7 mouse cellular contexts compared by ENCODE assay signal in genomic region chr2:138277842-138278691, GRCm38 (mm10). TPM values are rescaled to one million over a fixed set of nuclear protein-coding genes. Genes with fewer than 3 reads are reported as not detected.
DNase-seq lines count a peak whose midpoint lies in the region; ATAC-seq and TF ChIP-seq lines count a peak whose summit lies in the region.

No protein-coding gene starts in this region.

- DNase-seq in adrenal gland, postnatal 36 days = peak; percentile 74 to 77
- peak; percentile 64 for DNase-seq in gastrocnemius, postnatal 14 days
- DNase-seq in hindbrain, postnatal 0 days (ENCODE audit: low spot score) = peak; percentile 92
- DNase-seq in left cerebral cortex, adult 8-10 months (ENCODE audit: low spot score in 2 of 2) = peak; percentile 63 to 78
- DNase-seq in lung, postnatal 25 days (ENCODE audit: low spot score) = peak; percentile 86
- peak; percentile 61 to 82 for DNase-seq in right cerebral cortex, postnatal 36 days (ENCODE audit: low spot score in 2 of 2)

- H3K4me3 ChIP-seq in cortical plate, adult 2 months (ENCODE audit: insufficient read depth, low read length) = peak overlapping the region; percentile 55
- peak overlapping the region; percentile 46 for H3K4me3 ChIP-seq in hindbrain, postnatal 0 days (ENCODE audit: low read length)

- peak overlapping the region; percentile 79 for H3K27ac ChIP-seq in cortical plate, adult 2 months (ENCODE audit: insufficient read depth, low read length)
- peak overlapping the region; percentile 46 for H3K27ac ChIP-seq in hindbrain, postnatal 0 days

- no peaks in the 10 kb centered on the region for H3K36me3 ChIP-seq in hindbrain, postnatal 0 days (ENCODE audit: insufficient read depth, low read length)

- peak overlapping the region; percentile 70 for H3K9ac ChIP-seq in hindbrain, postnatal 0 days (replicated peaks; ENCODE audit: low read length)

- H3K9me3 ChIP-seq in hindbrain, postnatal 0 days (ENCODE audit: low read length) = no peaks in the 10 kb centered on the region

- peak overlapping the region; percentile 56 for H3K4me2 ChIP-seq in hindbrain, postnatal 0 days (ENCODE audit: low read depth, low read length)

- intact Hi-C loops in gastrocnemius, postnatal 14 days (cut with DNase I; ENCODE audit: low total_unique reads) = no loop called here

- no peak for TF ChIP-seq CTCF in cortical plate, adult 2 months (IDR thresholded peaks at IDR 0.05; ENCODE audit: extremely low read depth, insufficient read depth, low read length)
- peak; percentile 46 for TF ChIP-seq CTCF in hindbrain, postnatal 0 days (IDR thresholded peaks at IDR 0.05; ENCODE audit: low read depth)

- peak; percentile 99 for TF ChIP-seq POLR2A in cortical plate, adult 2 months (IDR thresholded peaks at IDR 0.05; ENCODE audit: extremely low read depth, insufficient read depth, low read length)

- peaks cover 2% of the 10 kb centered on the region; the same call in 1 of the 2 replicates for H3K4me1 ChIP-seq in cortical plate, adult 2 months (ENCODE audit: control insufficient read depth, insufficient read depth, low read length)
- H3K4me1 ChIP-seq in hindbrain, postnatal 0 days (ENCODE audit: insufficient read depth, low read length) = peaks cover 12% of the 10 kb centered on the region

- no peaks in the 10 kb centered on the region for H3K27me3 ChIP-seq in hindbrain, postnatal 0 days (ENCODE audit: insufficient read depth, low read length)

- ATAC-seq in hindbrain, postnatal 0 days = peak; percentile 96

- 5% methylated on average over 17 of the region's 17 CpGs for WGBS in hindbrain, postnatal 0 days

RNA-seq across cellular contexts. Expression of gene Btbd3, which starts 21.7 kb away (rescaled TPM):
- 10 to 100 TPM; 19.6 to 22.6 TPM for total RNA-seq in adrenal gland, postnatal 36 days (2021)
- 76.4 and 90.4 TPM in 2 replicates for polyA plus RNA-seq in cortical plate, adult 2 months (2012; rRNA removed)
- 10 to 100 TPM; 17.8 to 21.1 TPM for total RNA-seq in gastrocnemius, postnatal 14 days (2021)
- total RNA-seq in hindbrain, postnatal 0 days (2014; rRNA removed) = 59.9 and 63.1 TPM in 2 replicates
- polyA plus RNA-seq in hindbrain, postnatal 0 days (2015; fragmentation: Nextera tagmentation; extraction: Ambion mirVana) = 37.4 and 39.4 TPM in 2 replicates
- 100 to 1,000 TPM; 114 to 138 (median 124) TPM for total RNA-seq in left cerebral cortex, adult 8-10 months (2022)

Comparison
In these comparisons a context has a peak if more than half of its experiments do, and no peak if none do; other contexts are left out.
1. Peak in every context shown above with its lines: DNase-seq, ATAC-seq, H3K4me3 ChIP-seq and H3K27ac ChIP-seq.